Mouse (Mus musculus) megakaryocyte, embryonic 14.5 days (primary cell): ENCODE results near the gene Trim7.

Experiments used
- FLI1 ChIP-seq: IDR thresholded peaks from 2 replicates; pipeline ENCODE4 v1.6.1; 2012; ENCODE audit warnings: low read length, inconsistent platforms, mixed read lengths
- GATA1 ChIP-seq: IDR thresholded peaks from 3 replicates; pipeline ENCODE4 v1.6.1; 2012; ENCODE audit warnings: mixed read lengths, low read length, inconsistent platforms, borderline replicate concordance

DNA sequence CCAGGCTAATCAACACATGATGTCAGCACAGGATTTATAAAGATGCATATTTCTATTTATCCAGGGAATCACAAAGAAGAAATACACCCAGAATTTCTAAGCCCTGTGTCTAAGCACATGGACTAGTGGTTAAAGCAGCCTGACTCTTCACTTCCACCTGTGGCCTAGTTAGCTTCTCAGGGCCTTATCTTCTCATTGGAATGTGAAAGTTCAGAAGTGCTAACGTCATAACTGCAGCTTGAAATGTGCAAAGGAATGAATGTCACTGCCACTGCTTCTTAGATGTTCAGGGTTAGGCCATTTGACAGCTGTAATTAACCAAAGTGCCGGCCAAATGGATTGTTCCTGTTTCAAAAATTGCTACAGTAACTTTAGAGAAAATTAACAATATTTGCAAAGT is 4.3 kb downstream of the Trim7 start:
- TF ChIP-seq FLI1 (no peak), GATA1 (no peak)
